Mouse (Mus musculus) lung, adult 2 months (tissue): ENCODE results near the gene Pgbd5. TPM values are rescaled to one million over a fixed set of nuclear protein-coding genes. Genes with fewer than 3 reads are reported as not detected.

Experiments used
- DNase-seq: peaks from one replicate; pipeline ENCODE4 v3.0.0; 2022
- H3K4me1 ChIP-seq: fragments of 200-500 bp; 2 replicates; pipeline ENCODE4 v1.6.1; 2011; ENCODE audit warnings: low read length; ENCODE audit not compliant: control insufficient read depth, insufficient read depth
- H3K4me3 ChIP-seq: fragments of 200-500 bp; replicated peaks from 2 replicates; pipeline ENCODE3; 2011; ENCODE audit warnings: low read depth, mild to moderate bottlenecking, control low read depth, low read length; ENCODE audit errors: extremely low read depth
- CTCF ChIP-seq: fragments of 200-500 bp; IDR thresholded peaks from 2 replicates; pipeline ENCODE4 v1.5.1; 2011; ENCODE audit warnings: mild to moderate bottlenecking, low read length, control low read depth; ENCODE audit not compliant: insufficient read depth
- POLR2A ChIP-seq: fragments of 200-500 bp; IDR thresholded peaks from 2 replicates; pipeline ENCODE4 v1.6.1; 2011; ENCODE audit warnings: low read depth, mild to moderate bottlenecking, control low read depth, low read length, borderline replicate concordance; ENCODE audit errors: extremely low read depth
- WGBS: fragments of 180-500 bp; shearing (Covaris S2); methylation state at CpG from one replicate; pipeline ENCODE4 v1.1.7; 2018; 5-methylcytosine and 5-hydroxymethylcytosine counted together
- polyA plus RNA-seq: library from polyadenylated mRNA; depleted of rRNA; stranded (reverse); fragments of >200 nt; gene quantifications from 2 replicates; pipeline ENCODE4 v1.2.3, GENCODE M21; 2012; rRNA removed

Pgbd5 gene
- polyA plus RNA-seq, result 0.46 and 0.48 TPM in 2 replicates

DNA sequence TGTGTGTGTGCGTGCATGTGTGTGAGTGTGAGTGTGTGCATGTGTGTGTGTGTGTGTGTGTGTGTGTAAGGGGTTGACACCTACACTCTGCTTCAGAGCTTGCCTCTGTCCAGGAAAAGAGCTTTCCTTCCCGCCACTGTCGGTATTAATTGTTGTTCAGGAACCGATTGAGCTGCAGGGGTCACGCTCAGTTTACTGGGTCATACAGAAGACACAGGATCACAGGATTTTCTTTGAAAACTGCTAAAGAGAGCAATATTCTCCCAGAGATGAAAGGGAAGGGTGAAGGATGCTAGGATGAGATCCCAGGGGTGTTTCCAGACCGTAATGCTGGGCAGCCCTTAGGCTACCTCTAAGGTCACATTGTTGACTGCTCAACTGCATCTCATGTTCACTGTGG is at the start of gene Pgbd5:
TSS of gene Pgbd5 (minus strand) at position 101 of the 400 bp plus-strand sequence.
- no peaks in the 10 kb centered on the region for H3K4me1 ChIP-seq
- no peak for DNase-seq
- WGBS, result 76% methylated on average over 6 of the region's 6 CpGs
- H3K4me3 ChIP-seq, result no peak within 1 kb of the TSS
- TF ChIP-seq POLR2A (no peak), CTCF (no peak)

DNA sequence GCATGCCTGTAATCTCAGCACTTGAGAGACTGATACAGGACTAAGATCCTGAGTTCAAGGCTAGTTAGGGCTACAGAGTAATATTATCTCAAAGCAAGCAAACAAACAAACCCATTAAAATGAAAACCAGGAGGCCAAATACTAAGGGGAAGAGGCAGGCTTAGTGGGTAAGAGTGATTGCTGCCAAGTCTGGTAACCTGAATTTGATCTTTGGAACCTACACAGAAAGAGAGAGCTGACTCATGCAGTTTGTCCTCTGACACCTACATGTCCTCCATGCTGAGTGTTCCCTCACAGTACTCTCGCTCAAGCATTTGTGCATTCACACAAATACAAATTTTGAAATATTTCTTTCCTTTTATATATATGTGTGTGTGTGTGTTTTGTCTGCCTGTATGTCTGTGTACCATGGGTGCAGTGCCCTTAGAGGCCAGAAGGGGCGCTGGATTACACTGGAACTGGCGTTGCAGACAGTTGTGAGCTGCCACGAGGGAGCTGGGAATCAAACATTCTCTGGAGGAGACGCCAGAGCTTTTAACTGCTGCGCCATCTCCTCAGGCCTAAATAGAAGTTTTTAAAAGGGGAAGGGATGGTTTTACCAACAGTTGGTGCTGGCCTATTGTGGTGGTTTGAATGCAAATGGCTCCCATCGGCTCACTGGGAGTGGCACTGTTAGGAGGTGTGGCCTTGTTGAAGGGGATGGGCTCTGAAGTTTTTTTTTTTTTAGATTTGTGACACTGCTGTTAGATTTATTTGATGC is 44.1 kb upstream of the Pgbd5 start:
- TF ChIP-seq CTCF, result no peak
- TF ChIP-seq POLR2A, result no peak
- Histone ChIP-seq H3K4me3 (no peak overlapping the region), H3K4me1 (no peaks in the 10 kb centered on the region)
- 69% methylated on average over 7 of the region's 7 CpGs for WGBS
- no peak for DNase-seq

- no peak for DNase-seq
- WGBS, result 85% methylated on average over 2 of the region's 2 CpGs
- H3K4me3 ChIP-seq, result no peak overlapping the region
- TF ChIP-seq CTCF (no peak), POLR2A (no peak)
- no peaks in the 10 kb centered on the region for H3K4me1 ChIP-seq
These were observed 43.3 kb upstream of the Pgbd5 start for GRCm38 (mm10) chr8:124482790-124483189.

DNA sequence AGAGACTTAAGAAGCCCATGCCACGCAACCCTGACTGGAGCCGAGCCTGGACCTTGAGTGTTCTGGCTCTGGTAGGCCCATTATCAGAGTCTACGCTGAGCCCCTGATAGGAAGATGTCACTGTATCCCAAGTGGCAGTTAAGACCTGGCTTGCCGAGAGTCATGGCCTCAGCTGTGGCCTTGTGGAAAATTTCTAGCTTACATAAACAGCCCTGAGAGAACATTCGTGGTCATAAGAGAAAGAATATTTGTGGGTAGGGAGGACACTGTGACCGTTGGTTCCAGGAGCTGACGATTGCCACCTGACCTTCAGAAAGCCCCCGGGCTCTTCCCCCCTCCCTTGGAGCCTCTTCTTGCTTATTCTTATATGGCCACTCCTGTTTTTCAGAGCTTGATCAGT is 40.9 kb upstream of the Pgbd5 start:
- WGBS, result 74% methylated on average over 8 of the region's 8 CpGs
- H3K4me3 ChIP-seq, result no peak overlapping the region
- no peaks in the 10 kb centered on the region for H3K4me1 ChIP-seq
- no peak for DNase-seq
- no peak for TF ChIP-seq POLR2A
- TF ChIP-seq CTCF, result no peak

DNA sequence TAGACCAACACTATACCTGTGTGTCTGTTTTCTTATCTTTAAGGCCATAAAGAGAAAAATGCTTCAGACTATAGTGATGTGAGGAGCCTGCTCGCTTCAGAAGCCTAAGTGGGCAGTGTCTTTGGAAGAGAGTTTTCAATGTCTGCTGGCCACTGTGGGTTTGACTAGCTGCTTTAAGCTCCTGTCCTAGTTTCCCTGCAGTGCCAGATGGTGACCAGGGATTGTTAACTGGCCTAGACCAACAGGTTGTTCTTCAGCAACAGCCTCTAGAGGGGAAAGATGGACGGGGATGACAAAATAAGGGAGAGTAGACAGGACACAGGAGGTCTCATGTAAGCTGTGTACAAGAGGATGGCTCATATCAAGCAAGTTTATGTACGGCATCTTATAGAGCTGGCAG is 39.8 kb upstream of the Pgbd5 start:
- H3K4me1 ChIP-seq, result no peaks in the 10 kb centered on the region
- H3K4me3 ChIP-seq, result no peak overlapping the region
- WGBS, result 74% methylated on average over 3 of the region's 3 CpGs
- no peak for DNase-seq
- TF ChIP-seq POLR2A (no peak), CTCF (no peak)

DNA sequence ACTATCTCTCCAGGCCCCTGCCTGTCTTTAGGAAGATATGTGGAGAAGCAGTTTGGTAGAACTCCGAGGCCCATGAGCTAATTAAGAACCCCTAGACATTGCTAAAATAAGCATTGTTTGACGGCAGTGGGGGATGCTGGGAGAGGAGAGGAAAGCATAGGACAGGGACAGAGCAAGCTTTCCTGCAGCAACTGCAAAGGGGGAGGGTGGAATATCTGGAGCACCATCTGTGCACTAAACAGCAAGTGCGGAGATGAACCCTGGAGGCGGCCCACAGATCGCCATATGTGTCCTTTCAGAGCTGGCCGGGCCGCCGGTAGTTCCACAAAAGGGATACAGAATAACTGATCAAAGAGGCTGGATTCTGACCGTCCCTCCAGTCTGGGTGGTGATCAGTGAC is 37.2 kb upstream of the Pgbd5 start:
- Histone ChIP-seq H3K4me3 (no peak overlapping the region), H3K4me1 (no peaks in the 10 kb centered on the region)
- no peak for DNase-seq
- 68% methylated on average over 9 of the region's 9 CpGs for WGBS
- TF ChIP-seq POLR2A, result no peak
- no peak for TF ChIP-seq CTCF

DNA sequence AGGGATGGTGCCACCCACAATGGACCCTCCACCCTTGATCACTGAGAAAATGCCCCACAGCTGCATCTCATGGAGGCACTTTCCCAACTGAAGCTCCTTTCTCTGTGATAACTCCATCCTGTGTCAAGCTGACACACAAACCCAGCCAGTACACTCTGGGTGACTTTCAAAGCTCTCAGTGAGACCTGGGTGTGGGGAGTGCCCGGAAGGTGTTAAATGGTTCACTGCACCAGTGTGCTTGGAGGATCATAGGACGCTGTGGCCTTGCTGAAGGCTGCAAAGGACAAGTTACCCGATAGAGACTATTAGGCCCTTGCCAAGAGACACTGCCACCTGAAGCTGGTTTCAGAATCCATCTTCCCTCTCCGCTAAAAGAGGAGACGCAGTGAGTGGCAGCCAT is 36.2 kb upstream of the Pgbd5 start:
- no peaks in the 10 kb centered on the region for H3K4me1 ChIP-seq
- no peak for TF ChIP-seq CTCF
- TF ChIP-seq POLR2A, result no peak
- WGBS, result 77% methylated on average over 5 of the region's 5 CpGs
- DNase-seq, result no peak
- H3K4me3 ChIP-seq, result no peak overlapping the region

GRCm38 (mm10) chr8:124464641-124465040 is 25.2 kb upstream of the Pgbd5 start:
- TF ChIP-seq POLR2A (no peak), CTCF (no peak)
- 76% methylated on average over 2 of the region's 2 CpGs for WGBS
- H3K4me3 ChIP-seq, result no peak overlapping the region
- DNase-seq, result no peak
- no peaks in the 10 kb centered on the region for H3K4me1 ChIP-seq

DNA sequence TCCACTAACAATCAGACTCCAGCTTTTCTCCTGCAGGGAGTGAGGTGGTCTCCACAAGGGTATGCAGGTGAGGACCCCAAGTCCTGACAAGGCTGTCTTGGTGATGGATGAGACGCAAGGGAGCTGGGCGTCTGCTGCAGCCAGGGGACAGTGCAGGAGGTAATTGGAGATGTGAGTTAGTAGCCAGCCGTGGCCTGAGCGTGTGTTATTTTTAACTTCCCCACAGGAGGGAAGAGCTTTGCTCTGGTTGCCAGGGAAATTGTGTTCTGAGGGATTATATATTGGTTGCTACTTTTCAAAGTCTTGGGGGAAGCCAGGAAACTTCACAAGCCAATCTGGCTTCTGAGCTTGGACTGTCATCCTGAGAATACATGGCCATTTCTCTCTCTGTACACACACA is 23.7 kb upstream of the Pgbd5 start:
- no peak for DNase-seq
- 26% methylated on average over 4 of the region's 4 CpGs for WGBS
- TF ChIP-seq POLR2A (no peak), CTCF (no peak)
- Histone ChIP-seq H3K4me3 (no peak overlapping the region), H3K4me1 (no peaks in the 10 kb centered on the region)

DNA sequence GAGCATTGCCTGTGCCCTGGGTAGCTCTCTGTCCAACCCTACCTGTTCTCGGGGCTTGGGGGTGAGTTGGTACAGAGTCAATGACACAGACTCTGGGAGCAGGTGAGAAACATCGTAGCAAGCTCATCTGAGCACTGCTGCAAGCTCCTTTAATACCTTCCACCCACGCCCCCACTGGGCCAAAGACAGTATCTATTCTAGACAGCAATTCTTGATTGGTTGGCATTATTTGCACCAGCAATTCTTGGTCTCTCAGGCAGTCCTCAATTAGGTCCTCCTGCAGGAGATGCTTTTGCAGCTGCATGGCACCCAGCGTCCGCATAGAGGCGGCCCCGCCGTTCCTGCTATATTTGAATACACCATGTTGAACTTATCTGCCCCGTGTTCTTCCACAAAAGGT is 22.7 kb upstream of the Pgbd5 start:
- TF ChIP-seq CTCF (no peak), POLR2A (no peak)
- no peak for DNase-seq
- Histone ChIP-seq H3K4me1 (no peaks in the 10 kb centered on the region), H3K4me3 (no peak overlapping the region)
- 75% methylated on average over 9 of the region's 9 CpGs for WGBS
